Mouse (Mus musculus): ENCODE results near the gene Cdc42ep5. TPM values are rescaled to one million over a fixed set of nuclear protein-coding genes. Genes with fewer than 3 reads are reported as not detected.

Gene Cdc42ep5
- polyA plus RNA-seq, 1 experiment from 2014 or later: 83.5 TPM

Other genes with a start within 250 kb of the Cdc42ep5 start
- gene Lilra6, start 249.4 kb downstream of the Cdc42ep5 start, polyA plus RNA-seq (2015; fragmentation: Nextera tagmentation; extraction: Ambion mirVana): 0.24 and 0.34 TPM in 2 replicates
- gene Lair1, start 101.7 kb downstream of the Cdc42ep5 start, polyA plus RNA-seq (2015; fragmentation: Nextera tagmentation; extraction: Ambion mirVana): 2.9 and 3.5 TPM in 2 replicates
- gene Ttyh1, start 45.5 kb downstream of the Cdc42ep5 start, polyA plus RNA-seq (2015; fragmentation: Nextera tagmentation; extraction: Ambion mirVana): 5.2 and 6.5 TPM in 2 replicates
- gene Leng8, start 27.8 kb downstream of the Cdc42ep5 start, polyA plus RNA-seq (2015; fragmentation: Nextera tagmentation; extraction: Ambion mirVana): 35.5 and 40.3 TPM in 2 replicates
- gene Leng9, start 14.5 kb downstream of the Cdc42ep5 start, polyA plus RNA-seq (2015; fragmentation: Nextera tagmentation; extraction: Ambion mirVana): 6.8 and 7.1 TPM in 2 replicates
- gene Lilra5, start 72.9 kb upstream of the Cdc42ep5 start, polyA plus RNA-seq (2015; fragmentation: Nextera tagmentation; extraction: Ambion mirVana): 0.22 and 0.38 TPM in 2 replicates
- 0.09 TPM in 1 of 2 replicates, not detected in the other for gene Ncr1, start 172.9 kb upstream of the Cdc42ep5 start, polyA plus RNA-seq (2015; fragmentation: Nextera tagmentation; extraction: Ambion mirVana)
- 0.10 and 0.23 TPM in 2 replicates for gene Gp6, start 232.9 kb upstream of the Cdc42ep5 start, polyA plus RNA-seq (2015; fragmentation: Nextera tagmentation; extraction: Ambion mirVana)

Data from intestine, embryonic 16.5 days (tissue).